Mouse (Mus musculus) heart, postnatal 14 days (tissue): Measurements from ENCODE around the gene Tgds. TPM values are rescaled to one million over a fixed set of nuclear protein-coding genes. Genes with fewer than 3 reads are reported as not detected.
A peak's percentile ranks its signal among the peaks of the same experiment; 100 is the strongest.
"Not testable (repeated sequence)": the region's sequence is repeated elsewhere in the genome, so short reads cannot be mapped to it uniquely, and the experiment has no call there.

Source experiments
- DNase-seq, 2 experiments: peaks; one replicate each; pipeline ENCODE4 v3.0.0; 2021 to 2022
- intact Hi-C: fragments of 180-260 bp; cut with DNase I; formaldehyde crosslinking; loops from one replicate; pipeline ENCODE4 v1.15.1; 2025
- total RNA-seq, 2 experiments: library from RNA; stranded (reverse); gene quantifications; 2 replicates each; pipeline ENCODE4 v1.2.3; 2021

Tgds gene
- total RNA-seq, 2 experiments from 2014 or later: 10.7 to 11.3 TPM

DNA sequence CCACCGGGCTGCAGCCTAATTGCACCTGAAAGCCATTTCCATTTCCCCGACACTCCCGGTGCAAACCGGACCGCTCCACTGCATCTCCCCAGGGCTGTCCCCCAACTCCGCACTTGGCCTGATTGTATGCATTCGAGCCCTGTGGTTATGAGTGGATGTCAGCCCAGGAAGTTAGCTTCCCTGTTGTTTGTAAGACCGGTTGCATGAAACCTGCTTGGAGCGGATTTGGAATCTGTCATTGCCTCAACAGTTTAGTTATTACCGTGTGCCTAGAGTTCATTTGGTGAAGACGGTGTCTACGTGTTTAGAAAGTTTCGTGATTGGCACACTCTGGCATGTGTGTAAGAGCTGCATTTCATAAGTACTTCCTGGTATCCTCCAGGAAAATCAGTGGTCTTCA lies 4.9 kb upstream of the Tgds start:
- no peak for DNase-seq
- intact Hi-C loops: loop anchor here (5.0 kb wide), 2 partner anchors 95 to 135 kb away; no protein-coding TSS in a partner anchor

DNA sequence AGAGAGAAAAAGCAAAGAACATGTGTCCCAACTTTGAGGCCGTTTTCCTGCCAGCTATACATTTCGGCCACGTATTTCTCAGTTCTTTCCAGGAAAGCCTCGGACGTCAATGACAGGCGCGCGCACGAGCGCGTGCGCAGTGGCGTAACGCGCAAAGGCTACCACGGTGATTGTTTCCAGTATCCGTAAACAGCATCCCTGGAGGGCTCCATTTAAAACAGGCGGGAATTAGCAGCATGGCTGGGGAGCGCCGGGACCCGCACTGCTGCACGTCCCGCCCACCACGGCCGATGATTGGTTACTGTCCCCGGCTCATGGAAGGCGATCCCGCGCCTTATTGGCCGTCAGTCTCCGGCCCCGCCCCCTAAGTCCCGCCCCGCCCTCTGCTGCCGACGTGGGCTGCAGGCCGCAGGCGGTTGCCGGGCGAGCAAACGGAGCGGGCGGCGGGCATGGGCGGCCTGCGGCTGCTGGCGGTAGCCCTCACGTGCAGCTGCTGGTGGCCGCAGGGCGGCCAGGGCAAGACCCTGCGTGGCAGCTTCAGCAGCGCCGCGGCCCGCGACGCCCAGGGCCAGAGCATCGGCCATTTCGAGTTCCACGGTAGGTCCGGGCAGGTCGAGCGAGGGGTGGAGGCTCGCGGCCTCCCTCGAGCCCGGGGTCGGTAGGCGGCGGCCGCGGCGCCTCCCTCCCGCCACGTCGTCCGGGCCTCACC lies 4.3 kb upstream of the Tgds start, which contains the start of gene Gpr180:
Gene Gpr180, plus strand, starts transcription at position 415 of the 709 bp plus-strand sequence.
- peak; percentile 97 to 98 for DNase-seq
- intact Hi-C loops: loop anchor here (5.0 kb wide), 2 partner anchors 95 to 135 kb away; no protein-coding TSS in a partner anchor

DNA sequence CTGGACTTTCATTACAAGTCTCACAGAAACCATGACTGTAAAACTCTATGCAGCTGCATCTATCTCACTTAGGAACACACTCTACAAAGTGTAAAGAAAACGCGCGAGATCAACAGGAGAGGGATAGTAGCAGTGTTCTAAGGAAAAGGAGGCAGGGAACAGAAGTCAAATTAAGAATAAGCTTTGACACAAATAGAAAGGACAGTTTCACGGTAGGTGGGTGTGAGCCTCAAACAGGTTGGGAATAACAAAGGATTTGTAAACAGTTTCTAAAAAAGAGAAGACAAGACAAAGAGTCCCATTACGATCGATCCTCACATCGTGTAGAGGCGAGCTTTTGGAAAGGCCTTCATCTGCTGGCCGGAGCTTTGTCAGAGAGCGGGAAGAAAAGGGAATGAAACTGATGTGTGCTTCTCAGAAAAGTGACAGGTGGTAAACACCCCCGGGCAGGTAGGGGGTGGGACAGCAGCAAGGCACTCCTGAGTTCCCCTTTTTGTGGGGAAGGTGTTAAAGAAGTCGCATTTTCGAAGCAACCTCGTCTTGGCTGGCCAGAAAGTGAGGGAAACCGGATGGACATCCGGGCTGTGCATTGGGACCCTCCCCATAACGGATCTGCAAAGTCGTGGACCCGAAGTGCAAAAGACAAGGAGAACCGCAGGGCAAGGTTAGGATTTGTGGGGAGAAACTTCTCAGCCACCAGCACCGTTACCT lies 469 bp downstream of the Tgds start:
- intact Hi-C loops: loop anchor here (5.0 kb wide), 1 partner anchor 40 kb away; no protein-coding TSS in a partner anchor

DNA sequence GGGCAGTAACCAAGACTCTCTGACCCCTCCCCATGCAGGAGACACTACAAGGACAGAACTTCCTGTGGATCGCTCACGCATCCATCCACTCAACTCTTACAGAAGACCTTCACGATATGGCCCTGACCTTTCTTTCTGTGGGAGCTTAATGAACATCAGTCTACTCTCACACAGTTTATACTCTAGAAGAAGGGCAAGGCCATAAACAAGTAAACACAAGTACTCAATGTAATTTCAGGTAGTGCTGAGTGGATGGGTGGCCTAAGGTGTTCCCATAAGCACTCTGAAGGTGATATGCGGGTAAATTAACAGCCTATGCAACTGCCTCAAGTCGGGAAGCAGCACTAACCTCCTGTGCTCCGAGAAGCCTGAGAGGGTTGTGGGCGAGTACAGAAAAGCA lies 1.1 kb downstream of the Tgds start:
- intact Hi-C loops: loop anchor here (5.0 kb wide), 1 partner anchor 39 kb away; no protein-coding TSS in a partner anchor
- no peak for DNase-seq

More for the DNA sequence above, 469 bp downstream of the Tgds start:
- DNase-seq: no peak

DNA sequence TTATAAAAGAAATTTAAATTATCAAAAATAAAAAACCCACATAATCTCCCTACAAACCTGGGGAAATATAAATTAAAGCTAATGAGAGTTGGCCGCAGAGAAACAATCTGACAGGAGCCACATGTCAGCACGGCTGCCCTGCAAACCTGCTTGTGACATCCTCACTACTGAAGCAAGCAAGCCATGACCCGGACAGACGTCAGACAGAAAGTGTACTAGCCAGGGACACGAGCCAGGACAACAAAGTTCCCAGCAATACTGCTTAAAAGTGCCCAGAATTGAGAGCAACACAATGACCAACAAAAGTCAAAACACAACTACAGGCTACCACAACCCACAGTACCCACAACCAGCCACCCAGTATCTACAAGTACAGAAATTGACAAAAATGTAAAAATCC lies 6.3 kb downstream of the Tgds start:
- DNase-seq: no peak
- intact Hi-C loops: no loop called here

DNA sequence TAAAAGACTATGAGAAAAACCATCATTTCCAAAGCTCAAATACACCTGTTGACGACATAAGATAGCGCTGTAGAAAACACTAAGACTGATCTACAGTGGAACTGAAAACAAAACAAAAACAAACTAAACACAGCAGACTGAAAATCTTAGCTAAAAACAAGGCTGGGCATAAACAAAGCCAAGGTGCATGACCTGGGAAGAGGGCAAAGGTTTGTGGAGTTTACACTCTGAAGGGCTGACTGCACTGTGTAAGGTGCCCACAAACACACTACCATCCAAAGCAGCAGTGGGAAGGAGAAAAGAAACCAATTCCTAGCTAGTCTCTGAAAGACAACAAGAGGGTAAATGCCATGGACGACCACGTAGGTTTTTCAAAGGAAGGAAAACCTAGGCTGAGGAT lies 7.8 kb downstream of the Tgds start:
- intact Hi-C loops: no loop called here
- no peak for DNase-seq

DNA sequence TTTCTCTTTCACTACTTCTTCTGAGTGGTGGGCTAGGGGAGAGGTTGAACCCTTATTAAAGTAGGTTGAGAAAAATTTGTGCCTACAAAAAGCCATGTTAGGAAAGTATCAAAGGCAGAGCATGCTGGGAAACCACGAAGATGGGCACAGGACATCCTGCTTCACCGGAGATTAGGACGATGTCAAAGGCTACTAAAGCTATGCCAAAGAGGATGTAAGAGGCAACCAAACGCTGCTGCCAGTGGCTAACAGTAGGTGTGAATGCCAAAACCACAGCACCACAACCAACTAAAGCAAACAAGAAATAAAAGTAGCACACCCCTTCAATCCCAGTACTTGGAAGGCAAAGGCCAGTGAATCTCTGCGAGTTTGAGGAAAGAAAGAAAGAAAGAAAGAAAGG lies 8.4 kb downstream of the Tgds start:
- intact Hi-C loops: no loop called here
- DNase-seq: no peak

DNA sequence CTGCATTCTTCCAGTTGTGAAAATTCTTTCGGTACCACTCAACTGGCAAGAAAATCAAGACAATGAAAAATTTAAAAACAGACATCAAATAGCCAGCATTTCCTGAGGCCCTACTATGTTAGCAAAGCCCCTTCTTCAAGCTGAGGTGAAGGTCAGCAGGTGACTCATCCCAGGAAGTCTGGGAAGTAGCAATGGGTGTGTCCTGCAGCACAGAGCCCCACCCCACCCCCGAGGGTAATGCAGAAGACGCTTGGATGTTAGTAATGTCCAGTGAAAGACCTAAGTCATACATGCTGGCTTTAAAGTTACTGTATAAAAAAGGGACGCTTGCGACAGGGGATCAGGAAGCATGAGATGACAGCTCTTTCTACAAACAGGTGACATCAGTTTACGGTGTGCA lies 19.4 kb downstream of the Tgds start:
- intact Hi-C loops: no loop called here
- no peak for DNase-seq

DNA sequence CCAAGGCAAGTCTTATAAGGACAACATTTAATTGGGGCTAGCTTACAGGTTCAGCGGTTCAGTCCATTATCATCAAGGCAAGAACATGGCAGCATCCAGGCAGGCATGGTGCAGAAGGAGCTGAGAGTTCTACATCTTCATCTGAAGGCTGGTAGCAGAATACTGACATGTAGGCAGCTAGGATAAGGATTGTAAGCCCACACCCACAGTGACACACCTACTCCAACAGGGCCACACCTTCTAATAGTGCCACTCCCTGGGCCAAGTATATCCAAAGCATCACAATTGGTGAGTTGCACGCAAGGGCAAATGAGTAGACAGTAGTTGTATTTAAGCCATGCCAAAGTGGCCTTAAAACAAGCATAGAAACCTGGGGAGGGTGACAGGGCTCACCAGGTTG lies 25.1 kb downstream of the Tgds start:
- intact Hi-C loops, DNase-seq: not testable (repeated sequence)

DNA sequence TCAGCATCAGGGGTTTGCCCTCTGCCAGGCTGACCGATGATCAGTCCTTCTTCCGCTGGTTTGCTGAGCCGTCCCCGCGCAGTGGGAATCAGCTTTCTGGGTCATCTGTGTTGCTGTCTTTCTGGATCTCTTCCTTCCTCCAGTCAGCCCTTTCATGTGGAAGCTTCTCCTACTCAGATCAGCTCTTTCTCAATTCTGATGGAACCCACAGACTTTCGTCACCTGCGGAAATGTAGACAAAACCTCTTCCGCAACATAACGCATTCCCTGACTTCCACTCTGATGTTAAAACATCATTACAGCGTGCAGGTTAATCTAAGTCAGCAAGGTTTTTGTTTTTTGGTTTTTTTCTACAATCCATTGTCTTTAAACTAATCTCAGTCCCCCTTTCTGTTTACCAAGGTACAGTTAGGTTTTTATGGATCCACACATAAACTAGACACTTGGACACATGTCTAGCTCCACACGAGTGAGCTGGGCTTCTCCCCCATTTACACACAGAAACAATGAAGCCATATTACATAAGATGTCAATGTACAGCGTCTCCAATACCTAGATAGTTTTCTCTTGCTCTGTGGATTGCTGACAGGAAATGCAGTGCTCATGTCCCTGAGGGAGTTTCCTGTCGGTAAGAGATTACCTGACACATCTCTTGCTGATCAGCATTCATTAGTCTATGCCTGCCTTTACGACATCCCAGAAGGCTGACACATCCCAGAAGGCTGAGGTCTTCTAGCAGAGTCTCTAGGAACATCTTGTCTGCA lies 31.1 kb downstream of the Tgds start:
- intact Hi-C loops: no loop called here

DNA sequence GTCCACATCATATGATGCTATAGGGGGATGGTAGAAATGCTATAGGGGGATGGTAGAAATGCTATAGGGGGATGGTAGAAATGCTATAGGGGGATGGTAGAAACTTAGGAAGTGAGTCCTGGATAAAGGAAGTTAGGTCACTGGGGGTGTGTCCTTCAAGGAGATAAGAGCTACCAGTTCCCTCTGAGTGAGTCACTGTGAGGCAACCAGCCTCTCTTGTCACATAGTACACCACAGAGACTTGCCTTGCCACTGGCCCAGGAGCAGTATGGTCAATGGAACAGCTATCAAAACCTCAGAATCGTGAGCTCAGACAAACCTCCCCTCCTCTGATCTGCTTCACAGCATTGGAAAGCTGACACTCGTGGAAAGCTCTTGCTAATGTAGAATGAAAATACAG lies 34.3 kb downstream of the Tgds start:
- no peak for DNase-seq
- intact Hi-C loops: no loop called here

More for the DNA sequence above, 31.1 kb downstream of the Tgds start:
- no peak for DNase-seq

DNA sequence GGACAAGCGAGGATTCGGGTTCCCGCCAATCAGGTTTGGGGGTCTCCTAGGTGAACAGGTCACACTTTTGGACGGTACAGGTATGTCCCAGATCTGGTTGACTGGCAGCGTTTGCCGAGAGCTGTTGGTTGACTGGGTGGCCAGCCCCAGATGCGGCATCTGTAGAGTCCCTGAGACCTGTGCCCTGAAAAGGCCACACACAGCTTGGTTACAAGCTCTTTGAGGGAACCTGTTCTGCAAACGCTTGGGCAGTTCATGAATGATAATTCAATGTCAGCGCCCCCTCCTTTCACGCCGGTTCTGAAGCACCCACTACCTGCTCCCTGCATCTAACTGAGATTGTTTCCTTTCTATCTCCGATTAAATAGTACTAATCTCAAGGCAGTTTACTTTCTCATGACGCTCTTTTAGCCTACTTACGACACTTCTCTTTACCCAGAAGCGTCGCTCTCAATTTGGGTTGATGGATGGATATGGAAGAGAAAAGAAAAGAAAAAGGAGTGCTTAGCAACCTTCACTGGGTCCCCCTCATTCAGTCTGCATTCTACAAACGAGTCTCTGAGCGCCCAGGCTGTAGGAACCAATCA lies 42.7 kb downstream of the Tgds start:
- intact Hi-C loops: loop anchor here (5.0 kb wide), 2 partner anchors 42 to 48 kb away; partner anchors contain the start of gene Tgds
- no peak for DNase-seq

DNA sequence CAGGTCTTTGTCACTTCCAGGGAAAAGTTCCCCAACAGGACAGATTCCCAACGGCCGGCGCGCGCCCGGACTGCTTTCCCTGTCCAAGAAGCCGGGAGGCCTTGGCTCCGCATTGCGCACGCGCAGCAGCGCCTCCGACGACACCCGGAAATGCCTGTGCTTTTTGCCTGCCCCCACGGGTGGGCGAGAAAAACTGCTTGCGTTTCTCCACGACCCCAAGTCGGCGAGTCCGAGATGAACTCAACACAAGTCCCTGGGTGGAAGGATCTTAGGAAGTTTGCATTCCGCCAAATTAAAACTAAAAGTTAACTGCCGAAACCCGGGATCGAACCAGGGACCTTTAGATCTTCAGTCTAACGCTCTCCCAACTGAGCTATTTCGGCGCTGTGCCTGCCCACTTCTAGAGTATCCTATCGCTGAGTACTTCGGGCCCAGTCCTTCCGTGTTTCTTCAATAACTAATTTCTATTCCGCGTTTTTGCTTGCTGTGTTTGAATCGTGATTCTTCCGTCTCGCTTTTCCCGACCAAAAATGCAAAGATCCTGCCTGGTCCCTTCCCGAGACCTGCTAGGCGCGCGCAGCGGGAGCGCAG lies 43.2 kb downstream of the Tgds start:
- intact Hi-C loops: loop anchor here (5.0 kb wide), 1 partner anchor 47 kb away; no protein-coding TSS in a partner anchor
- peak; percentile 96 to 97 for DNase-seq

DNA sequence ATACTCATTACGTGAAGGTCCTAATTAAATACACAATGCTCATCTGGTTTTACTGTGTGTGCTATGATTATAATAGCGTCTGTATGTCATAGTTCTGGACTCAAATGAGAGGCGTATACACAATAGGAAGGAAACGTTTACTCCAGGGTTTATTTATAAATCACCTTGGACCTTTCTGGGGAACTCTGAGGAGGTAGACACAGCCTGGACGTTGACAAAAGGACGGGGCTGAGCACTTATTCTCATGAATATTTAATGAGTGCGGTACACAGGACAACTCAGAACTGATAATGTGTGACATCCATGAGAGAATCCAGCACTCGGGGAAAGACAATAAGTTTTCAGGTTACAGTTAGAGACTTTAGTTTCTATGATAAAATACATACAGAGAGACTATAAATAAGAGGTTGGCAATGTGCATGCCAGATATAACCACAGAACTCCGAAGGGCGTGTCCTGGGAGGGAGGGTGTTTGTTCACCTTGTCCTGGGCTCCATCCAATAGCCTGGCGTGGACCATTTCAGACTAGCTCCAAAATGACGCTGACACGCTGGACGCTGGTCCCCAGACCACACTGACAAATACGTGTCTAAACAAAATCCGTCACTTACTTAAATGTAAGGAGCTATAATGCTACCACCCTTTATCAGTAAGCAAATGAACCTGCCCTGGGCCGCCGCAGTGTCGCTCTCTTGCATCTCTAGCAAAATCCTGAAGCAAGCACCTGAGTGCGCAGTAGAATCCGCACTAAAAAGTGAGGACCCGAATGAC lies 43.9 kb downstream of the Tgds start:
- peak in 1 of 2 experiments; percentile 44 for DNase-seq
- intact Hi-C loops: loop anchor here (5.0 kb wide), 1 partner anchor 46 kb away; no protein-coding TSS in a partner anchor

DNA sequence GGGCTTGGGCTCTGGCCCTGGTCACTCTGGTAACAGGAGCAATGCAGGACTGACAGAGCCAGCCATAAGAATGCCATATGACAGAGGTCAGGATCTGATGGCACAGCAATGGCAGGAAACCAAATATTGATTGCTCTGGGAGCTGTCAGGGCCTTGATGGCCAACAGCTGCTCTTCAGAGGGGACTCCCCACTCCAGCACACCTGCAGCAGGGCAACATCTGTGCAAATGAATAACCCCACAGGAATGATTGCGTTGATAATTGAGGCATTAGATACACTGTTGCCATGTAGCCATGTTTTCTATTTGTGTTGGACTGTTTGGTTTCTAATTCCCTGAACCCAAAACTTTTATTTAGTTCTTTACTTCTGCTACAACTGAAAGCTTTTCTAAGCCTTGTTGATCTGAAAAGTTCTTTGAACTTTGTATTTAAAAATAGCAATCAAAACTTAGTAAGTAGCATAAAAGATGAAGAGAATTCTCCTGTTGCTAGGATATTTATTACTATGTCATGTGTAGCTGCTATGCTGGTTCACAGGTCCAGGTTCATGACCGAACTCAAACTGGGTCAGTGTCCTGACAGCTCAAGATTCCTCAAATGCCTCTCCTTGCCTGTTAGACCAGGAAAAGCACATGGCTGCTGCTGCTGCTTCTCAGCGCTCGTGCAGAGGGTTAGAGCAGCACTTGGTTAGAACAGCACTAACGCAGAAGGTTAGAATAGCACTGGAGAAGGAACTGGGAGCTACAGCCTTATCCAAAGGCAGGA lies 46.1 kb downstream of the Tgds start:
- no peak for DNase-seq
- intact Hi-C loops: loop anchor here (5.0 kb wide), 1 partner anchor 44 kb away; no protein-coding TSS in a partner anchor

DNA sequence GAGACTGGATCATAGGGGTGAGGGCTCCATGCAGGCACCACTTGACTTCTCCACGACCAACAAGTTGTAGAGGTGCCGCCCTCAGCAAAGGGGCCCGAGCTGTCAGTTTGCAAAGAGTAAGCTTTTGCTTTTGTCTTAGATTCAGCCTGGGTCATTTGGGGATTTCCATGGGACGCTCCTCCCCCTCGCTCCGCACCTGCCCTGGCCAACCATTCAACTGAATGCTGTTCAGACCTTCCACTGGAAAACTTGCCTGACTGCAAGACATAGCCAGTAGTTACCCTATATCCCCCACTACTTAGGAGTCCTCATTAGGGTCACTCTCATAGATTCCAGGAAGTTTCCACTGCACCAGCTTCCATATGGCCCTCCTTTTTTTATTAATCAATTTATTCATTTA lies 48.7 kb downstream of the Tgds start:
- no peak for DNase-seq
- intact Hi-C loops: loop anchor here (2.0 kb wide), 1 partner anchor 13 kb away; no protein-coding TSS in a partner anchor

DNA sequence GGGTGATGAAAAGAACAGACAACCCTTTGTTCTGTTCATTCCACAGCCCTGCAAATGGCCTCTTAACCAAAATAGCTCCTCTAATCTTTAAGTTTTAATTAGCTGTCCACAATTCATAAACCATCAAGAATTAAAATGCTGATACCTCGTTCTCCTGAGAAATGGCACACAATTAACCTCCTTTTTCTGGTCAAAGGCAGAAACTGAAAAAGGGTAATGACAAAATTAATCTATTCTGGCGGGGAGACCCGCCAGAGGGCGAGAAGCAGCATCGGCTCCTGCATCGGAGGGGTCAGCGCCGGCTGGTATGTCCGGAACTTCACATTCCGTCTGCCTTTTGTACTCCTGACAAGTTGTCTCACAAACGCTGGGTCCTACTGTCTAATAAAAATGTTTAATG lies 51.9 kb downstream of the Tgds start:
- DNase-seq: no peak

DNA sequence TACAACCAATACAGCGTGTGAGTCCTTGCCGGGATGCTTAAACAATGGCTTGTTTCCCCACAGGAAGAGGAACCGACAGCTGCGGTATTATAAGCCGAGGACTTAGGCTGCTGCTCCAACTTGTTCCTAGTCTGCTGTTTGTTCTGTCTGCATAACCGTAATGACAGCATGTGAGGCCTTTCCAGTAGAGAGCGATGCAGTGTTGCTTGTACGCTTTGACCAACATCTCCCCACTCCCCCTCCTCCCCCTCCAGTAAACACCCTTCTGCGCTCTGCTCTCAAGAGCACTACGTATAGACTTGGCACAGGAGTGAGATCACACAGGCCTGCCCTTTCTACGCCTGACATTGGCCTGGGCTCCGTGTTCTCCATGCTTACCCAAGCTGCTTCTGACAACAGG lies 62.5 kb downstream of the Tgds start:
- intact Hi-C loops: loop anchor here (2.0 kb wide), 1 partner anchor 15 kb away; no protein-coding TSS in a partner anchor
- DNase-seq: no peak

More for the DNA sequence above, 51.9 kb downstream of the Tgds start:
- intact Hi-C loops: no loop called here
